In the genomic region with DNA sequence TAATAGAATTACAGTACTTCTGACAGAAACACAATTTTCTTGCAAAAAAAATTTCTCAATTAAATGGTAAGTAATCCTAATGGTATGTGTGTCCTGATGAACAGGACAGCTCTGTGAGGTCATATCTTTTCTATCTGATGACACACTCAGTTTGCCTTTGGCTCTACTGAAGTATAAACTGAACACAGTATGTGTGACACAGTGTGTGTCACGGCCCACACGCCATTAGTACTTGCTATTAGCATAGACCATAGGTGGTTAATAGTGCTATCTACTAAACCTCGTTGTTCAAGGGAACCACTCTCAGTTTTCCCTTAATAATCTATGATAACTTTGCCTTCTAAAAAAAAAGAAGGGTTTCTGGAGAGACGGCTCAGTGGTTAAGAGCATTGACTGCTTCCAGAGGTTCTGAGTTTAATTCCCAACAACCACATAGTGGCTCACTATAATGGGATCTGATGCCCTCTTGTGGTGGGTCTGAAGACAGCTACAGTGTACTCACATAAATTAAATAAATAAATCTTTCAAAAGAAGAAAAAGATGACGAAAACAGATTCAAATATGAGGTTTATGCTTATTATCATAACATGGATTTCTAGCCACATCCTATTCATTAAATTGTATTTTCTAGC, we compare ENCODE assay signal across 9 mouse cellular contexts. TPM values are rescaled to one million over a fixed set of nuclear protein-coding genes. Genes with fewer than 3 reads are reported as not detected.
DNase-seq lines count a peak whose midpoint lies in the region; ATAC-seq and TF ChIP-seq lines count a peak whose summit lies in the region.
"Had no signal": no experiment of that assay in that cellular context is flagged by ENCODE, and none has a peak within 500 bp of the region (broad histone marks: within the 10 kb centered on the region; RNA-seq: fewer than 3 reads in every experiment).

No protein-coding gene starts in this region.

- no peaks in the 10 kb centered on the region for H3K36me3 ChIP-seq in hindbrain, embryonic 13.5 days
- no peaks in the 10 kb centered on the region for H3K36me3 ChIP-seq in liver, postnatal 0 days (replicated peaks; ENCODE audit: insufficient read depth, low read length)
- no peaks in the 10 kb centered on the region for H3K36me3 ChIP-seq in stomach, postnatal 0 days (ENCODE audit: control insufficient read depth, insufficient read depth, low read length)

- ATAC-seq in hindbrain, embryonic 13.5 days (ENCODE audit: low FRiP score) = peak; percentile 74
- ATAC-seq in liver, postnatal 0 days = 0 out of 2 replicates have a peak, but pooled peaks have one; percentile 63
- ATAC-seq in stomach, postnatal 0 days (ENCODE audit: low FRiP score, low TSS enrichment) = 0 out of 2 replicates have a peak, but pooled peaks have one; percentile 64

- no peak overlapping the region for H3K27ac ChIP-seq in cortical plate, adult 2 months (ENCODE audit: insufficient read depth, low read length)
- H3K27ac ChIP-seq in hindbrain, embryonic 13.5 days = no peak overlapping the region
- H3K27ac ChIP-seq in liver, postnatal 0 days (ENCODE audit: low read depth) = no peak overlapping the region
- H3K27ac ChIP-seq in stomach, postnatal 0 days (replicated peaks) = no peak overlapping the region

- H3K4me3 ChIP-seq in cortical plate, adult 2 months (ENCODE audit: insufficient read depth, low read length) = no peak overlapping the region
- H3K4me3 ChIP-seq in hindbrain, embryonic 13.5 days = no peak overlapping the region
- H3K4me3 ChIP-seq in liver, postnatal 0 days (ENCODE audit: low read depth, low read length) = no peak overlapping the region
- no peak overlapping the region for H3K4me3 ChIP-seq in stomach, postnatal 0 days (ENCODE audit: low read depth, low read length)

- no peak overlapping the region for H3K9ac ChIP-seq in hindbrain, embryonic 13.5 days
- no peak overlapping the region for H3K9ac ChIP-seq in liver, postnatal 0 days (replicated peaks)
- no peak overlapping the region for H3K9ac ChIP-seq in stomach, postnatal 0 days (ENCODE audit: low read length)

- TF ChIP-seq EP300 in liver, postnatal 0 days (IDR thresholded peaks at IDR 0.05; ENCODE audit: low read depth) = no peak
- no peak for TF ChIP-seq EP300 in stomach, postnatal 0 days (optimal IDR thresholded peaks at IDR 0.05)

- peak; percentile 69 for DNase-seq in gastrocnemius, adult 18-20 months (ENCODE audit: low spot score)
- DNase-seq in gastrocnemius, postnatal 25 days = no peak
- peak; percentile 53 for DNase-seq in testis, postnatal 10 days (ENCODE audit: low spot score)
- no peak for DNase-seq in testis, postnatal 14 days (ENCODE audit: low spot score)
- no peak for DNase-seq in liver, postnatal 0 days
- no peak for DNase-seq in stomach, postnatal 0 days (ENCODE audit: low spot score)

- H3K27me3 ChIP-seq in hindbrain, embryonic 13.5 days = no peaks in the 10 kb centered on the region
- no peaks in the 10 kb centered on the region for H3K27me3 ChIP-seq in liver, postnatal 0 days (ENCODE audit: insufficient read depth, low read length)
- H3K27me3 ChIP-seq in stomach, postnatal 0 days (ENCODE audit: control insufficient read depth, insufficient read depth, low read length) = no peaks in the 10 kb centered on the region

- no peak for TF ChIP-seq POLR2A in cortical plate, adult 2 months (IDR thresholded peaks at IDR 0.05; ENCODE audit: extremely low read depth, insufficient read depth, low read length)

- H3K4me2 ChIP-seq in hindbrain, embryonic 13.5 days = no peak overlapping the region
- no peak overlapping the region for H3K4me2 ChIP-seq in liver, postnatal 0 days (ENCODE audit: low read depth, low read length)
- no peak overlapping the region for H3K4me2 ChIP-seq in stomach, postnatal 0 days (replicated peaks; ENCODE audit: low read depth)

- no peaks in the 10 kb centered on the region for H3K4me1 ChIP-seq in cortical plate, adult 2 months (ENCODE audit: control insufficient read depth, insufficient read depth, low read length)
- no peaks in the 10 kb centered on the region for H3K4me1 ChIP-seq in hindbrain, embryonic 13.5 days (replicated peaks)
- H3K4me1 ChIP-seq in liver, postnatal 0 days (ENCODE audit: insufficient read depth) = no peaks in the 10 kb centered on the region
- H3K4me1 ChIP-seq in stomach, postnatal 0 days (replicated peaks; ENCODE audit: control insufficient read depth, insufficient read depth) = no peaks in the 10 kb centered on the region

- no peaks in the 10 kb centered on the region for H3K9me3 ChIP-seq in hindbrain, embryonic 13.5 days
- H3K9me3 ChIP-seq in liver, postnatal 0 days (ENCODE audit: low read length) = no peaks in the 10 kb centered on the region
- H3K9me3 ChIP-seq in stomach, postnatal 0 days (ENCODE audit: control insufficient read depth, low read length) = no peaks in the 10 kb centered on the region

- TF ChIP-seq CTCF in cortical plate, adult 2 months (IDR thresholded peaks at IDR 0.05; ENCODE audit: extremely low read depth, insufficient read depth, low read length) = peak; percentile 40; the same call in 1 of the 2 replicates
- peak; percentile 70 for TF ChIP-seq CTCF in liver, postnatal 0 days (IDR thresholded peaks at IDR 0.05; ENCODE audit: low read depth)
- peak; percentile 83 for TF ChIP-seq CTCF in stomach, postnatal 0 days (IDR thresholded peaks at IDR 0.05; ENCODE audit: low read depth)

- WGBS in hindbrain, embryonic 13.5 days = 70% methylated on average over 5 of the region's 5 CpGs
- 52% methylated on average over 5 of the region's 5 CpGs for WGBS in liver, postnatal 0 days (ENCODE audit: insufficient replicate concordance)
- WGBS in stomach, postnatal 0 days = 59% methylated on average over 5 of the region's 5 CpGs

RNA-seq across cellular contexts. Expression of gene Utp3, which starts 11.5 kb away (rescaled TPM):
- 10 to 100 TPM; 25.5 to 26.2 TPM for total RNA-seq in gastrocnemius, adult 18-20 months (2021)
- total RNA-seq in gastrocnemius, postnatal 25 days (2021) = 10 to 100 TPM; 21.7 to 22.5 TPM
- polyA plus RNA-seq in cortical plate, adult 2 months (2012; rRNA removed) = 25.1 and 27.5 TPM in 2 replicates
- polyA plus RNA-seq in hindbrain, embryonic 13.5 days (2015; fragmentation: Nextera tagmentation; extraction: Ambion mirVana) = 57.0 and 57.5 TPM in 2 replicates
- polyA plus RNA-seq in liver, postnatal 0 days (2015; fragmentation: Nextera tagmentation; extraction: Ambion mirVana) = 27.2 and 27.6 TPM in 2 replicates
- polyA plus RNA-seq in stomach, postnatal 0 days (2015; fragmentation: Nextera tagmentation; extraction: Ambion mirVana) = 34.5 and 34.9 TPM in 2 replicates

RNA-seq across cellular contexts. Expression of gene Jchain, which starts 15.1 kb away (rescaled TPM):
- under 1 TPM; 0.59 to 0.64 TPM for total RNA-seq in gastrocnemius, adult 18-20 months (2021)
- total RNA-seq in gastrocnemius, postnatal 25 days (2021) = under 1 TPM; 0.32 to 0.33 TPM
- 1.4 and 1.9 TPM in 2 replicates for polyA plus RNA-seq in cortical plate, adult 2 months (2012; rRNA removed)
- 0.23 and 0.38 TPM in 2 replicates for polyA plus RNA-seq in hindbrain, embryonic 13.5 days (2015; fragmentation: Nextera tagmentation; extraction: Ambion mirVana)
- polyA plus RNA-seq in liver, postnatal 0 days (2015; fragmentation: Nextera tagmentation; extraction: Ambion mirVana) = 0.09 TPM in 2 replicates
- 0.08 TPM in 1 of 2 replicates, not detected in the other for polyA plus RNA-seq in stomach, postnatal 0 days (2015; fragmentation: Nextera tagmentation; extraction: Ambion mirVana)

RNA-seq across cellular contexts. Expression of gene Rufy3, which starts 22.1 kb away (rescaled TPM):
- 1 to 10 TPM; 6.3 to 7.4 TPM for total RNA-seq in gastrocnemius, adult 18-20 months (2021)
- 1 to 10 TPM; 6.8 to 8.4 TPM for total RNA-seq in gastrocnemius, postnatal 25 days (2021)
- 102 and 103 TPM in 2 replicates for polyA plus RNA-seq in cortical plate, adult 2 months (2012; rRNA removed)
- 299 and 313 TPM in 2 replicates for polyA plus RNA-seq in hindbrain, embryonic 13.5 days (2015; fragmentation: Nextera tagmentation; extraction: Ambion mirVana)
- 6.8 and 7.0 TPM in 2 replicates for polyA plus RNA-seq in liver, postnatal 0 days (2015; fragmentation: Nextera tagmentation; extraction: Ambion mirVana)
- polyA plus RNA-seq in stomach, postnatal 0 days (2015; fragmentation: Nextera tagmentation; extraction: Ambion mirVana) = 9.8 and 10.3 TPM in 2 replicates

RNA-seq across cellular contexts. Expression of gene Enam, which starts 55.0 kb away (rescaled TPM):
- total RNA-seq in gastrocnemius, adult 18-20 months (2021) = not detected
- total RNA-seq in gastrocnemius, postnatal 25 days (2021) = not detected
- polyA plus RNA-seq in cortical plate, adult 2 months (2012; rRNA removed) = not detected in 2 replicates
- polyA plus RNA-seq in hindbrain, embryonic 13.5 days (2015; fragmentation: Nextera tagmentation; extraction: Ambion mirVana) = not detected in 2 replicates
- not detected in 2 replicates for polyA plus RNA-seq in liver, postnatal 0 days (2015; fragmentation: Nextera tagmentation; extraction: Ambion mirVana)
- 0.02 TPM in 1 of 2 replicates, not detected in the other for polyA plus RNA-seq in stomach, postnatal 0 days (2015; fragmentation: Nextera tagmentation; extraction: Ambion mirVana)
- total RNA-seq: hematopoietic stem cell, adult 5-6 weeks had no signal

Comparison
In these comparisons a context has a peak if more than half of its experiments do, and no peak if none do; other contexts are left out.
1. DNase-seq: peak in gastrocnemius, adult 18-20 months (single experiment) and testis, postnatal 10 days (single experiment); none in gastrocnemius, postnatal 25 days (single experiment), testis, postnatal 14 days (single experiment), liver, postnatal 0 days (single experiment) and stomach, postnatal 0 days (single experiment).
2. Peak in every context shown above with its lines, with median percentiles within 50 percentile points of each other: CTCF ChIP-seq and ATAC-seq.